Mouse (Mus musculus): ENCODE results near the gene Slc2a3. TPM values are rescaled to one million over a fixed set of nuclear protein-coding genes. Genes with fewer than 3 reads are reported as not detected.

The Slc2a3 gene
- total and polyA plus RNA-seq, 3 experiments, result 97.6 to 431 (median 387) TPM

- Histone ChIP-seq H3K4me3 (ENCODE audit: low read depth, low read length) (no peak overlapping the region), H3K4me1 (ENCODE audit: insufficient read depth, low read depth, low read length) (no peaks in the 10 kb centered on the region)
- ATAC-seq (ENCODE audit: extremely low read depth, insufficient number of reproducible peaks, low FRiP score, poor library complexity, severe bottlenecking), result no peak
These were observed 106.0 kb downstream of the Slc2a3 start for GRCm38 (mm10) chr6:122695398-122695797.

DNA sequence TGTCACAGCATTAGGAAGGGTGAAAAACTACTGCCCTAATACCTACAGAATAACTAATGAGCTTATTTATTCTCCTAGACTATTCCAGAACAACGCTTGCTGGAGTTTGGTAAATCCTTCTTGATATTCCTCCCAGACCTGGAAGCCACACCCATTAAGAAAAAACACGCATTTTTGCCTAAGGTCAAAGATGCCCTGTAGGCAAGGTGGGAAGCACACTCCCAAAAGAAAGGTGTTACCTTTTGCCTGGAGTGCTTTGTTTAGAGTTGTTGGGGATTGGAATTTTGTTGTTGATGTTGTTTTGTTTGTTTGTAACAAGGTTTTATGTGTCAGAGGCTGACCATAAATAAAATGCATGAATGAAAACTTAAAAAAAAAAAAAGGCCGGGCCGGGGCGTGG is 111.4 kb downstream of the Slc2a3 start:
- DNase-seq (ENCODE audit: low spot score) (no peak), ATAC-seq (ENCODE audit: extremely low read depth, insufficient number of reproducible peaks, low FRiP score, poor library complexity, severe bottlenecking) (no peak)
- no peaks in the 10 kb centered on the region for H3K4me1 ChIP-seq (ENCODE audit: insufficient read depth, low read depth, low read length)
- H3K4me3 ChIP-seq (ENCODE audit: low read depth, low read length), result no peak overlapping the region
- TF ChIP-seq TAL1 (conservative IDR thresholded peaks at IDR 0.05; ENCODE audit: low read depth, low read length) (no peak), CTCF (IDR thresholded peaks at IDR 0.05; ENCODE audit: low read depth, low read length) (no peak), POLR2AphosphoS5 (IDR thresholded peaks at IDR 0.05; ENCODE audit: insufficient replicate concordance, low read depth, low read length) (no peak), GATA1 (IDR thresholded peaks at IDR 0.05; ENCODE audit: borderline replicate concordance, low read length) (no peak), GATA2 (IDR thresholded peaks at IDR 0.05; ENCODE audit: borderline replicate concordance, low read depth, low read length) (no peak)
- no peaks in the 10 kb centered on the region for H3K9me3 ChIP-seq (replicated peaks)
- no peaks in the 10 kb centered on the region for H3K36me3 ChIP-seq (replicated peaks)
- no peaks in the 10 kb centered on the region for H3K27me3 ChIP-seq (ENCODE audit: insufficient read depth, low read length)

More at GRCm38 (mm10) chr6:122695398-122695797, 106.0 kb downstream of the Slc2a3 start:
- Histone ChIP-seq H3K27me3 (ENCODE audit: insufficient read depth, low read length) (no peaks in the 10 kb centered on the region), H3K36me3 (replicated peaks) (no peaks in the 10 kb centered on the region), H3K9me3 (replicated peaks) (no peaks in the 10 kb centered on the region)
- TF ChIP-seq GATA1 (IDR thresholded peaks at IDR 0.05; ENCODE audit: borderline replicate concordance, low read length) (no peak), POLR2AphosphoS5 (IDR thresholded peaks at IDR 0.05; ENCODE audit: insufficient replicate concordance, low read depth, low read length) (no peak), GATA2 (IDR thresholded peaks at IDR 0.05; ENCODE audit: borderline replicate concordance, low read depth, low read length) (no peak), TAL1 (conservative IDR thresholded peaks at IDR 0.05; ENCODE audit: low read depth, low read length) (no peak), CTCF (IDR thresholded peaks at IDR 0.05; ENCODE audit: low read depth, low read length) (no peak)
- DNase-seq (ENCODE audit: low spot score), result no peak

DNA sequence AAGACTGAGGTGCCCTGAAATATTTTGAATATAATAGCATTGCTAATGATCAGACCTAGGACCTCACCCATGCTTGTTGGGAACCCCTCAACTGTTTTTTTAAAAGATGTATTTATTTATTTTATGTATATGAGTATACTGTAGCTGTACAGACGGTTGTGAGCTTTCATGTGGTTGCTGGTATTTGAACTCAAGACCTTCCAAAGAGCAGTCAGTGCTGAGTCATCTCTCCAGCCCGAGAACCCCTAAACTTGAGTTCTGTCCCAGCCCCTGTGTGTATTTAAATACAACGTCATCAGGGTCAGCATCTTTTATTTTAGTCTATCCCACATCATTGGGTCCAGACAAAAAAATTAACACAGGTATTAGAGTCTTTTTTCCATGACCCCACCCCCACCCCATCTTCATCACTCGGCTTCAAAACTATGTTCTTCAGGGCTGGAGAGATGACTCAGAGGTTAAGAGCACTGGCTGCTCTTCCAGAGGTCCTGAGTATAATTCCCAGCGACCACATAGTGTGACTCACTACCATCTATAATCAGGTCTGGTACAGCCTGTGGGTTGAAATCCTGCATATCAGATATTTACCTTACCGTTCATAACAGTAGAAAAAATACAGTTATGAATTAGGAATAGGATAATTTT is 111.9 kb downstream of the Slc2a3 start:
- Histone ChIP-seq H3K4me3 (ENCODE audit: low read depth, low read length) (no peak overlapping the region), H3K4me1 (ENCODE audit: insufficient read depth, low read depth, low read length) (no peaks in the 10 kb centered on the region), H3K9me3 (replicated peaks) (no peaks in the 10 kb centered on the region), H3K27me3 (ENCODE audit: insufficient read depth, low read length) (no peaks in the 10 kb centered on the region), H3K36me3 (replicated peaks) (no peaks in the 10 kb centered on the region)
- TF ChIP-seq GATA1 (IDR thresholded peaks at IDR 0.05; ENCODE audit: borderline replicate concordance, low read length) (no peak), TAL1 (conservative IDR thresholded peaks at IDR 0.05; ENCODE audit: low read depth, low read length) (no peak), GATA2 (IDR thresholded peaks at IDR 0.05; ENCODE audit: borderline replicate concordance, low read depth, low read length) (no peak), POLR2AphosphoS5 (IDR thresholded peaks at IDR 0.05; ENCODE audit: insufficient replicate concordance, low read depth, low read length) (no peak), CTCF (IDR thresholded peaks at IDR 0.05; ENCODE audit: low read depth, low read length) (no peak)
- ATAC-seq (ENCODE audit: extremely low read depth, insufficient number of reproducible peaks, low FRiP score, poor library complexity, severe bottlenecking), result no peak
- DNase-seq (ENCODE audit: low spot score), result no peak

DNA sequence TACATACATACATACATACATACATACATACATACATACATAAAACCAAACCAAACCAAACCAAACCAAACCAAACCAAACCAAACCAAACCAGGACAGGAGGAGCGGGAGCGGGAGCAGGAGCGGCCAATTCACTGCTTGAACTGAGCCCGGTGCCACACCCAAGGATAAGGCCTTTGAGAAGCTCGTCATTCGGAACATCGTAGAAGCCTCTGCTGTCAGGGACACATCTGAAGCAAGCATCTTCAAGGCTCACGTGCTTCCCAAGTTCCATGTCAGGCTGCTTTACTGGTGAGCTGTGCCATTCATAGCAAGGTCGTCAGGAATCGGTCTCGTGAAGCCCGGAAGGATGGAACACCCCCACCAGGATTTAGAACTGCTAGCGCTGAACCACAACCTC is 114.7 kb downstream of the Slc2a3 start:
- ATAC-seq (ENCODE audit: extremely low read depth, insufficient number of reproducible peaks, low FRiP score, poor library complexity, severe bottlenecking), result no peak
- H3K27me3 ChIP-seq (ENCODE audit: insufficient read depth, low read length), result 0 out of 2 replicates have a peak, but pooled peaks cover 2% of the 10 kb centered on the region

GRCm38 (mm10) chr6:122682646-122683045 is 118.8 kb downstream of the Slc2a3 start:
- Histone ChIP-seq H3K4me3 (ENCODE audit: low read depth, low read length) (no peak overlapping the region), H3K9me3 (replicated peaks) (no peaks in the 10 kb centered on the region), H3K4me1 (ENCODE audit: insufficient read depth, low read depth, low read length) (no peaks in the 10 kb centered on the region), H3K36me3 (replicated peaks) (no peaks in the 10 kb centered on the region), H3K27me3 (ENCODE audit: insufficient read depth, low read length) (0 out of 2 replicates have a peak, but pooled peaks cover 2% of the 10 kb centered on the region)
- DNase-seq (ENCODE audit: low spot score) (no peak), ATAC-seq (ENCODE audit: extremely low read depth, insufficient number of reproducible peaks, low FRiP score, poor library complexity, severe bottlenecking) (no peak)
- TF ChIP-seq GATA2 (IDR thresholded peaks at IDR 0.05; ENCODE audit: borderline replicate concordance, low read depth, low read length) (no peak), CTCF (IDR thresholded peaks at IDR 0.05; ENCODE audit: low read depth, low read length) (no peak), TAL1 (conservative IDR thresholded peaks at IDR 0.05; ENCODE audit: low read depth, low read length) (no peak), POLR2AphosphoS5 (IDR thresholded peaks at IDR 0.05; ENCODE audit: insufficient replicate concordance, low read depth, low read length) (no peak), GATA1 (IDR thresholded peaks at IDR 0.05; ENCODE audit: borderline replicate concordance, low read length) (no peak)

More for the DNA sequence above, 114.7 kb downstream of the Slc2a3 start:
- TF ChIP-seq POLR2AphosphoS5 (IDR thresholded peaks at IDR 0.05; ENCODE audit: insufficient replicate concordance, low read depth, low read length) (no peak), GATA2 (IDR thresholded peaks at IDR 0.05; ENCODE audit: borderline replicate concordance, low read depth, low read length) (no peak), TAL1 (conservative IDR thresholded peaks at IDR 0.05; ENCODE audit: low read depth, low read length) (no peak), GATA1 (IDR thresholded peaks at IDR 0.05; ENCODE audit: borderline replicate concordance, low read length) (no peak), CTCF (IDR thresholded peaks at IDR 0.05; ENCODE audit: low read depth, low read length) (no peak)
- H3K4me3 ChIP-seq (ENCODE audit: low read depth, low read length), result no peak overlapping the region
- no peaks in the 10 kb centered on the region for H3K4me1 ChIP-seq (ENCODE audit: insufficient read depth, low read depth, low read length)
- H3K36me3 ChIP-seq (replicated peaks), result no peaks in the 10 kb centered on the region
- no peaks in the 10 kb centered on the region for H3K9me3 ChIP-seq (replicated peaks)
- DNase-seq (ENCODE audit: low spot score), result no peak

Other genes starting within 250 kb of the Slc2a3 start
- not detected in 2 replicates for gene Aicda, start 247.8 kb downstream of the Slc2a3 start, total RNA-seq (2014; fragmentation: Nextera tagmentation)
- gene Aicda, start 247.8 kb downstream of the Slc2a3 start, total RNA-seq (2017), result not detected in 2 replicates
- gene Aicda, start 247.8 kb downstream of the Slc2a3 start, polyA plus RNA-seq (2012), result not detected in 2 replicates
- 26.6 and 26.8 TPM in 2 replicates for gene Apobec1, start 199.2 kb downstream of the Slc2a3 start, total RNA-seq (2014; fragmentation: Nextera tagmentation)
- gene Apobec1, start 199.2 kb downstream of the Slc2a3 start, total RNA-seq (2017), result 7.0 and 7.2 TPM in 2 replicates
- gene Apobec1, start 199.2 kb downstream of the Slc2a3 start, polyA plus RNA-seq (2012), result 0.43 and 0.51 TPM in 2 replicates
- gene Gdf3, start 191.6 kb downstream of the Slc2a3 start, total RNA-seq (2014; fragmentation: Nextera tagmentation), result not detected in 2 replicates
- gene Gdf3, start 191.6 kb downstream of the Slc2a3 start, total RNA-seq (2017), result 0.05 and 0.06 TPM in 2 replicates
- 0.04 and 0.09 TPM in 2 replicates for gene Gdf3, start 191.6 kb downstream of the Slc2a3 start, polyA plus RNA-seq (2012)
- gene Dppa3, start 175.2 kb downstream of the Slc2a3 start, total RNA-seq (2014; fragmentation: Nextera tagmentation), result not detected in 2 replicates
- not detected in 2 replicates for gene Dppa3, start 175.2 kb downstream of the Slc2a3 start, total RNA-seq (2017)
- not detected in 2 replicates for gene Dppa3, start 175.2 kb downstream of the Slc2a3 start, polyA plus RNA-seq (2012)
- not detected in 2 replicates for gene Nanog, start 94.2 kb downstream of the Slc2a3 start, total RNA-seq (2014; fragmentation: Nextera tagmentation)
- 0.12 and 0.27 TPM in 2 replicates for gene Nanog, start 94.2 kb downstream of the Slc2a3 start, total RNA-seq (2017)
- gene Nanog, start 94.2 kb downstream of the Slc2a3 start, polyA plus RNA-seq (2012), result not detected in 2 replicates
- 24.3 and 27.8 TPM in 2 replicates for gene Foxj2, start 18.3 kb upstream of the Slc2a3 start, total RNA-seq (2014; fragmentation: Nextera tagmentation)
- gene Foxj2, start 18.3 kb upstream of the Slc2a3 start, total RNA-seq (2017), result 3.9 and 4.0 TPM in 2 replicates
- 18.6 and 20.5 TPM in 2 replicates for gene Foxj2, start 18.3 kb upstream of the Slc2a3 start, polyA plus RNA-seq (2012)
- not detected in 2 replicates for gene C3ar1, start 54.5 kb upstream of the Slc2a3 start, total RNA-seq (2014; fragmentation: Nextera tagmentation)
- gene C3ar1, start 54.5 kb upstream of the Slc2a3 start, total RNA-seq (2017), result 0.23 and 0.38 TPM in 2 replicates
- gene C3ar1, start 54.5 kb upstream of the Slc2a3 start, polyA plus RNA-seq (2012), result not detected in 2 replicates
- 30.8 and 40.5 TPM in 2 replicates for gene Necap1, start 72.8 kb upstream of the Slc2a3 start, total RNA-seq (2014; fragmentation: Nextera tagmentation)
- 19.4 and 19.9 TPM in 2 replicates for gene Necap1, start 72.8 kb upstream of the Slc2a3 start, total RNA-seq (2017)
- 8.1 and 10.4 TPM in 2 replicates for gene Necap1, start 72.8 kb upstream of the Slc2a3 start, polyA plus RNA-seq (2012)
- gene Clec4a1, start 120.2 kb upstream of the Slc2a3 start, total RNA-seq (2014; fragmentation: Nextera tagmentation), result 2.0 TPM in 1 of 2 replicates, not detected in the other
- gene Clec4a1, start 120.2 kb upstream of the Slc2a3 start, total RNA-seq (2017), result 0.05 TPM in 1 of 2 replicates, not detected in the other
- not detected in 2 replicates for gene Clec4a1, start 120.2 kb upstream of the Slc2a3 start, polyA plus RNA-seq (2012)
- not detected in 2 replicates for gene Clec4a3, start 150.9 kb upstream of the Slc2a3 start, total RNA-seq (2014; fragmentation: Nextera tagmentation)
- gene Clec4a3, start 150.9 kb upstream of the Slc2a3 start, total RNA-seq (2017), result not detected in 2 replicates
- not detected in 2 replicates for gene Clec4a3, start 150.9 kb upstream of the Slc2a3 start, polyA plus RNA-seq (2012)
- gene Clec4a4, start 188.7 kb upstream of the Slc2a3 start, total RNA-seq (2014; fragmentation: Nextera tagmentation), result not detected in 2 replicates
- not detected in 2 replicates for gene Clec4a4, start 188.7 kb upstream of the Slc2a3 start, total RNA-seq (2017)
- gene Clec4a4, start 188.7 kb upstream of the Slc2a3 start, polyA plus RNA-seq (2012), result not detected in 2 replicates
- not detected in 2 replicates for gene Clec4b1, start 248.3 kb upstream of the Slc2a3 start, total RNA-seq (2014; fragmentation: Nextera tagmentation)
- gene Clec4b1, start 248.3 kb upstream of the Slc2a3 start, total RNA-seq (2017), result not detected in 2 replicates
- gene Clec4b1, start 248.3 kb upstream of the Slc2a3 start, polyA plus RNA-seq (2012), result not detected in 2 replicates

All from G1E (cell line).